Mouse (Mus musculus) heart, adult 2 months (tissue): Measurements from ENCODE around the gene Plscr2.

Experiments
- CTCF ChIP-seq: fragments of 200-600 bp; IDR thresholded peaks from 2 replicates; pipeline ENCODE4 v1.8.1; 2022; ENCODE audit warnings: antibody characterized with exemption, mild to moderate bottlenecking, moderate library complexity
- POLR2A ChIP-seq: fragments of 200-500 bp; IDR thresholded peaks from 2 replicates; pipeline ENCODE4 v1.6.1; 2011; ENCODE audit warnings: mild to moderate bottlenecking, low read depth, low read length, control low read depth; ENCODE audit not compliant: insufficient read depth

DNA sequence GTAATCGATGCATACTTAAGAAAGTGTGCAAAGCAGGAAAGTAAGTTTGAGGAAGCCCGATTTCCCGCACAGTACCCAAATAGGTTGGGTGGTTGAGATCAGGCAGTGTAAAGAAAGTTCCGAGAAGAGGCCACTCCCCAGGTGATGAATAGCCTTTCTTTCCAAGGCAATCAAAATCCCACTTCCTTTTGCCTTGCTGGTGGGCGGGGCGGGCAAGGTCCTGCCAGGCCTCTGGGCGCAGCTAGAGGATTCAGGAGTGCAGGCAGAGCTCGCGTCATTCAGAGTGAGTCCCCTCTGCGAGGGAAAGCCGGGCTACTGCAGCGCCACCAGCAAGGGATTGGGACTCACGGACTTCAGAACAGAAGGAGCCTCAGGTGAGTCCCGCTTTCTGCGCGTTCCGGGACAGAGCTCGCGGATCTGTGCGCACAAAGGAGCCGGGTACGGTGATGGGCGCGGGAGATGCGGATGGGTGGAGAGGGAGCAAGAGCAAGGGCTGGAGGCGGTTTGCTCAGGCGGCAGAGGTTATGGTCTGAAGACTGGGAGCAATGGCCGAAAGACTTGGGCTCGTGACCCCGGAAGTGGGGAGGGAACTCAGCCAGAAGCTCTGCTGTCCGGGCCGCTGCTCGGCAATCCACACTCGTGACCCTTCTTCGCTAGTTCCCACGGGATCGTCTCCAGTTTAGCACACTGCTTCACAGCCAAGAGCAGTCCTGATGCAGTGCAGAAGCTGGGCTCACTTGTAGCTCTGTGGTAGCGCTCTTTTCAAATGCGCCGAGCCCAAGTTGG is 25.2 kb upstream of the Plscr2 start:
- peak; percentile 34 for TF ChIP-seq CTCF
- TF ChIP-seq POLR2A: peak; percentile 68
